Mouse (Mus musculus): ENCODE data around the gene Tenm4.

GRCm38 (mm10) chr7:96785808-96786207, 614.8 kb downstream of the Tenm4 start:
- TF ChIP-seq ZNF384 (IDR thresholded peaks at IDR 0.05; ENCODE audit: low read depth, low read length) (no peak), ZC3H11A (IDR thresholded peaks at IDR 0.05; ENCODE audit: borderline replicate concordance, low read depth, low read length) (no peak), MAFK (IDR thresholded peaks at IDR 0.05; ENCODE audit: insufficient read depth, low read depth, low read length) (no peak), HCFC1 (IDR thresholded peaks at IDR 0.05; ENCODE audit: borderline replicate concordance, insufficient read depth, low read length) (no peak), CHD2 (IDR thresholded peaks at IDR 0.05; ENCODE audit: low read depth, low read length) (no peak)
